Mouse (Mus musculus): ENCODE measurements around the gene Arid3a.

Arid3a gene

GRCm38 (mm10) chr10:79987771-79988505 is 61.1 kb downstream of the Arid3a start:
- in situ Hi-C loops (cut with MboI; ENCODE audit: unreplicated experiment in 2 of 2) = loop anchor here (5.0 to 10.0 kb wide), 4 partner anchors 44 to 127 kb away; partner anchors contain the start of gene Stk11 (in 1 of the 2)

- in situ Hi-C loops (cut with MboI; ENCODE audit: unreplicated experiment in 2 of 2) = loop anchor here (5.0 to 10.0 kb wide), 4 partner anchors 44 to 126 kb away; partner anchors contain the start of gene Stk11 (in 1 of the 2)
Observed at GRCm38 (mm10) chr10:79988506-79989271, 61.8 kb downstream of the Arid3a start, which contains the start of gene Cnn2. Cnn2 (plus strand) TSS chr10:79988584.

- in situ Hi-C loops (cut with MboI; ENCODE audit: unreplicated experiment in 2 of 2) = loop anchor here (5.0 to 10.0 kb wide), 4 partner anchors 43 to 125 kb away; partner anchors contain the start of gene Stk11 (in 1 of the 2)
Observed at GRCm38 (mm10) chr10:79989272-79989786, 62.5 kb downstream of the Arid3a start.

GRCm38 (mm10) chr10:79989870-79990269 is 63.0 kb downstream of the Arid3a start:
- in situ Hi-C loops (cut with MboI; ENCODE audit: unreplicated experiment in 2 of 2) = loop anchor here (5.0 to 10.0 kb wide), 4 partner anchors 42 to 125 kb away; partner anchors contain the start of gene Stk11 (in 1 of the 2)

- in situ Hi-C loops (cut with MboI; ENCODE audit: unreplicated experiment in 2 of 2) = no loop called here
Observed at GRCm38 (mm10) chr10:79991099-79991498, 64.3 kb downstream of the Arid3a start.

- in situ Hi-C loops (cut with MboI; ENCODE audit: unreplicated experiment in 2 of 2) = no loop called here
Observed at GRCm38 (mm10) chr10:79991548-79991947, 64.7 kb downstream of the Arid3a start.

- in situ Hi-C loops (cut with MboI; ENCODE audit: unreplicated experiment in 2 of 2) = no loop called here
Observed at GRCm38 (mm10) chr10:79994397-79995115, 67.7 kb downstream of the Arid3a start.

GRCm38 (mm10) chr10:79995636-79996035 is 68.8 kb downstream of the Arid3a start:
- in situ Hi-C loops (cut with MboI; ENCODE audit: unreplicated experiment in 2 of 2) = no loop called here

- in situ Hi-C loops (cut with MboI; ENCODE audit: unreplicated experiment in 2 of 2) = no loop called here
Observed at GRCm38 (mm10) chr10:79996272-79997033, 69.6 kb downstream of the Arid3a start, which contains the start of gene Abca7. Abca7 (plus strand) TSS chr10:79996494.

GRCm38 (mm10) chr10:79997034-79997760 is 70.4 kb downstream of the Arid3a start:
- in situ Hi-C loops (cut with MboI; ENCODE audit: unreplicated experiment in 2 of 2) = no loop called here

GRCm38 (mm10) chr10:79997819-79998218 is 71.0 kb downstream of the Arid3a start:
- in situ Hi-C loops (cut with MboI; ENCODE audit: unreplicated experiment in 2 of 2) = no loop called here

GRCm38 (mm10) chr10:80001945-80002344 is 75.1 kb downstream of the Arid3a start:
- in situ Hi-C loops (cut with MboI; ENCODE audit: unreplicated experiment in 2 of 2) = no loop called here

GRCm38 (mm10) chr10:80002829-80003228 is 76.0 kb downstream of the Arid3a start:
- in situ Hi-C loops (cut with MboI; ENCODE audit: unreplicated experiment in 2 of 2) = no loop called here

GRCm38 (mm10) chr10:80003374-80004232 is 76.8 kb downstream of the Arid3a start:
- in situ Hi-C loops (cut with MboI; ENCODE audit: unreplicated experiment in 2 of 2) = no loop called here

- in situ Hi-C loops (cut with MboI; ENCODE audit: unreplicated experiment in 2 of 2) = no loop called here
Observed at GRCm38 (mm10) chr10:80004233-80004705, 77.4 kb downstream of the Arid3a start.
